In genomic region chr19:8821146-8821545, GRCm38 (mm10) we compare ENCODE assay signal across 9 mouse cellular contexts. TPM values are rescaled to one million over a fixed set of nuclear protein-coding genes. Genes with fewer than 3 reads are reported as not detected.
A peak's percentile ranks its signal among the peaks of the same experiment; 100 is the strongest.
DNase-seq lines count a peak whose midpoint lies in the region; ATAC-seq and TF ChIP-seq lines count a peak whose summit lies in the region.
"Had no signal": no experiment of that assay in that cellular context is flagged by ENCODE, and none has a peak within 500 bp of the region (broad histone marks: within the 10 kb centered on the region; RNA-seq: fewer than 3 reads in every experiment).

No protein-coding gene starts in this region.

- peak overlapping the region; percentile 97 for H3K9ac ChIP-seq in heart, postnatal 0 days (replicated peaks; ENCODE audit: low read depth, low read length)
- peak overlapping the region; percentile 99 for H3K9ac ChIP-seq in embryonic facial prominence, embryonic 13.5 days
- H3K9ac ChIP-seq in kidney, embryonic 14.5 days (ENCODE audit: low read depth, low read length), result peak overlapping the region; percentile 99

- H3ac ChIP-seq in myocyte (ENCODE audit: control insufficient read depth, insufficient read length), result peak overlapping the region; percentile 84

- no peaks in the 10 kb centered on the region for H3K9me3 ChIP-seq in heart, postnatal 0 days (replicated peaks; ENCODE audit: control insufficient read depth, low read length)
- H3K9me3 ChIP-seq in embryonic facial prominence, embryonic 13.5 days, result no peaks in the 10 kb centered on the region
- no peaks in the 10 kb centered on the region for H3K9me3 ChIP-seq in kidney, embryonic 14.5 days (ENCODE audit: control insufficient read depth, low read length)

- intact Hi-C loops in heart, postnatal 10 days (cut with DNase I), result loop anchor here (2.0 kb wide), 1 partner anchor 16 kb away; the partner anchor contains the start of gene Bscl2

- no peak for DNase-seq in heart, postnatal 0 days (ENCODE audit: low spot score)
- DNase-seq in heart, postnatal 10 days, result no peak
- no peak for DNase-seq in cerebellum, postnatal 14 days
- DNase-seq in adrenal gland, adult 2 months, result no peak
- no peak for DNase-seq in layer of hippocampus, postnatal 10 days (ENCODE audit: low spot score in 2 of 2)

- no peak for TF ChIP-seq CTCF in heart, postnatal 0 days (IDR thresholded peaks at IDR 0.05; ENCODE audit: low read depth)

- H3K4me1 ChIP-seq in heart, postnatal 0 days (ENCODE audit: control insufficient read depth, insufficient read depth), result peaks cover 20% of the 10 kb centered on the region
- peaks cover 37% of the 10 kb centered on the region for H3K4me1 ChIP-seq in embryonic facial prominence, embryonic 13.5 days
- H3K4me1 ChIP-seq in kidney, embryonic 14.5 days (ENCODE audit: control insufficient read depth, insufficient read depth, low read length), result peaks cover 32% of the 10 kb centered on the region

- peak overlapping the region; percentile 96 for H3K4me3 ChIP-seq in heart, postnatal 0 days (ENCODE audit: low read depth, low read length)
- peak overlapping the region; percentile 100 for H3K4me3 ChIP-seq in embryonic facial prominence, embryonic 13.5 days
- H3K4me3 ChIP-seq in kidney, embryonic 14.5 days (ENCODE audit: low read length), result peak overlapping the region; percentile 100
- peak overlapping the region; percentile 96 for H3K4me3 ChIP-seq in myocyte

- TF ChIP-seq EP300 in heart, postnatal 0 days (IDR thresholded peaks at IDR 0.05; ENCODE audit: low read depth), result no peak

- H3K36me3 ChIP-seq in heart, postnatal 0 days (replicated peaks; ENCODE audit: control insufficient read depth, insufficient read depth, low read length), result peaks cover 42% of the 10 kb centered on the region
- peaks cover 42% of the 10 kb centered on the region for H3K36me3 ChIP-seq in embryonic facial prominence, embryonic 13.5 days
- H3K36me3 ChIP-seq in kidney, embryonic 14.5 days (ENCODE audit: control insufficient read depth, insufficient read depth, low read length), result peaks cover 45% of the 10 kb centered on the region
- peaks cover 31% of the 10 kb centered on the region for H3K36me3 ChIP-seq in myocyte (ENCODE audit: control insufficient read depth, insufficient read depth)

- no peak for TF ChIP-seq POLR2A in myocyte (IDR thresholded peaks at IDR 0.05; ENCODE audit: insufficient read length, low read depth)

- ATAC-seq in heart, postnatal 0 days (ENCODE audit: insufficient read depth, low read depth), result no peak
- ATAC-seq in embryonic facial prominence, embryonic 13.5 days (ENCODE audit: insufficient number of reproducible peaks, insufficient read depth, low FRiP score, low TSS enrichment, low read depth), result no peak
- ATAC-seq in kidney, embryonic 14.5 days (ENCODE audit: low FRiP score, low TSS enrichment), result no peak
- ATAC-seq: Patski had no signal

- no peaks in the 10 kb centered on the region for H3K27me3 ChIP-seq in heart, postnatal 0 days (ENCODE audit: control insufficient read depth, insufficient read depth, low read length)
- H3K27me3 ChIP-seq in embryonic facial prominence, embryonic 13.5 days, result no peaks in the 10 kb centered on the region
- no peaks in the 10 kb centered on the region for H3K27me3 ChIP-seq in kidney, embryonic 14.5 days (ENCODE audit: control insufficient read depth, insufficient read depth, low read length)
- no peaks in the 10 kb centered on the region for H3K27me3 ChIP-seq in myocyte (ENCODE audit: control insufficient read depth, insufficient read depth, insufficient read length)
- H3K27me3 ChIP-seq: Patski had no signal

- peak overlapping the region; percentile 95 for H3K4me2 ChIP-seq in heart, postnatal 0 days (ENCODE audit: low read depth, low read length)
- peak overlapping the region; percentile 97 for H3K4me2 ChIP-seq in embryonic facial prominence, embryonic 13.5 days
- peak overlapping the region; percentile 76 for H3K4me2 ChIP-seq in kidney, embryonic 14.5 days (replicated peaks; ENCODE audit: low read depth, low read length)
- peak overlapping the region; percentile 75 for H3K4me2 ChIP-seq in myocyte (ENCODE audit: low read depth)

- peak overlapping the region; percentile 99 for H3K27ac ChIP-seq in heart, postnatal 0 days (ENCODE audit: low read depth)
- peak overlapping the region; percentile 100; the same call in 1 of the 2 replicates for H3K27ac ChIP-seq in embryonic facial prominence, embryonic 13.5 days
- H3K27ac ChIP-seq in kidney, embryonic 14.5 days (ENCODE audit: low read depth, low read length), result peak overlapping the region; percentile 100; the same call in 1 of the 2 replicates

- H3K79me2 ChIP-seq in myocyte (ENCODE audit: control insufficient read depth, insufficient read depth), result peaks cover 73% of the 10 kb centered on the region

- WGBS in heart, postnatal 0 days, result under 1% methylated on average over 7 of the region's 7 CpGs
- 1% methylated on average over 7 of the region's 7 CpGs for WGBS in embryonic facial prominence, embryonic 13.5 days
- 0% methylated on average over 7 of the region's 7 CpGs for WGBS in kidney, embryonic 14.5 days

TF ChIP-seq in myocyte, 11 proteins besides CTCF, POLR2A, EP300 and RAD21:
- TF ChIP-seq TCF3 (IDR thresholded peaks at IDR 0.05; ENCODE audit: insufficient read length, low read depth), result no peak
TF ChIP-seq in myocyte: peak in this region for 0.

RNA-seq across cellular contexts. Expression of gene Hnrnpul2, which starts 1.3 kb away (rescaled TPM):
- total RNA-seq in heart, postnatal 0 days (2014; rRNA removed; ENCODE audit: low replicate concordance), result 7.1 and 12.6 TPM in 2 replicates
- polyA plus RNA-seq in heart, postnatal 0 days (2015; fragmentation: Nextera tagmentation; extraction: Ambion mirVana), result 2.5 and 2.6 TPM in 2 replicates
- 10 to 100 TPM; 51.0 to 56.3 TPM for total RNA-seq in heart, postnatal 10 days (2021)
- polyA plus RNA-seq in embryonic facial prominence, embryonic 13.5 days (2015; fragmentation: Nextera tagmentation; extraction: Ambion mirVana), result 7.4 and 7.6 TPM in 2 replicates
- polyA plus RNA-seq in kidney, embryonic 14.5 days (2014; fragmentation: Nextera tagmentation; extraction: Ambion mirVana), result 9.3 and 10.5 TPM in 2 replicates
- polyA plus RNA-seq in myocyte (2012; fragmentation: generic; extraction: Trizol), result 42.1 TPM
- 10 to 100 TPM; 56.3 to 57.4 TPM for total RNA-seq in adrenal gland, adult 2 months (2021)
- polyA plus RNA-seq in adrenal gland, adult 2 months (2012; rRNA removed), result 8.4 and 10.0 TPM in 2 replicates
- total RNA-seq in layer of hippocampus, postnatal 10 days (2021), result 100 to 1,000 TPM; 112 to 115 TPM

RNA-seq across cellular contexts. Expression of gene Ttc9c, which starts 2.0 kb away (rescaled TPM):
- 20.0 and 27.2 TPM in 2 replicates for total RNA-seq in heart, postnatal 0 days (2014; rRNA removed; ENCODE audit: low replicate concordance)
- polyA plus RNA-seq in heart, postnatal 0 days (2015; fragmentation: Nextera tagmentation; extraction: Ambion mirVana), result 21.1 and 21.4 TPM in 2 replicates
- 10 to 100 TPM; 14.2 to 17.6 TPM for total RNA-seq in heart, postnatal 10 days (2021)
- 78.7 and 82.9 TPM in 2 replicates for polyA plus RNA-seq in embryonic facial prominence, embryonic 13.5 days (2015; fragmentation: Nextera tagmentation; extraction: Ambion mirVana)
- 40.0 and 61.0 TPM in 2 replicates for polyA plus RNA-seq in kidney, embryonic 14.5 days (2014; fragmentation: Nextera tagmentation; extraction: Ambion mirVana)
- 18.7 TPM for polyA plus RNA-seq in myocyte (2012; fragmentation: generic; extraction: Trizol)
- 10 to 100 TPM; 28.8 to 39.3 TPM for total RNA-seq in adrenal gland, adult 2 months (2021)
- 5.4 and 7.0 TPM in 2 replicates for polyA plus RNA-seq in adrenal gland, adult 2 months (2012; rRNA removed)
- 10 to 100 TPM; 27.8 to 34.5 TPM for total RNA-seq in layer of hippocampus, postnatal 10 days (2021)

RNA-seq across cellular contexts. Expression of gene AC129217.1, which starts 8.4 kb away (rescaled TPM):
- total RNA-seq in heart, postnatal 0 days (2014; rRNA removed; ENCODE audit: low replicate concordance), result 7.0 TPM in 1 of 2 replicates, not detected in the other
- polyA plus RNA-seq in heart, postnatal 0 days (2015; fragmentation: Nextera tagmentation; extraction: Ambion mirVana), result not detected in 2 replicates
- not detected for total RNA-seq in heart, postnatal 10 days (2021)
- polyA plus RNA-seq in embryonic facial prominence, embryonic 13.5 days (2015; fragmentation: Nextera tagmentation; extraction: Ambion mirVana), result not detected in 2 replicates
- not detected in 2 replicates for polyA plus RNA-seq in kidney, embryonic 14.5 days (2014; fragmentation: Nextera tagmentation; extraction: Ambion mirVana)
- polyA plus RNA-seq in myocyte (2012; fragmentation: generic; extraction: Trizol), result 1.00 TPM
- 10 to 100 TPM in 1 of 2 experiments, not detected in 1; 11.6 TPM for total RNA-seq in adrenal gland, adult 2 months (2021)
- polyA plus RNA-seq in adrenal gland, adult 2 months (2012; rRNA removed), result not detected in 2 replicates
- total RNA-seq in layer of hippocampus, postnatal 10 days (2021), result 10 to 100 TPM in 1 of 2 experiments, not detected in 1; 15.9 TPM

RNA-seq across cellular contexts. Expression of gene Bscl2, which starts 16.1 kb away (rescaled TPM):
- 34.7 and 54.2 TPM in 2 replicates for total RNA-seq in heart, postnatal 0 days (2014; rRNA removed; ENCODE audit: low replicate concordance)
- 32.1 and 33.3 TPM in 2 replicates for polyA plus RNA-seq in heart, postnatal 0 days (2015; fragmentation: Nextera tagmentation; extraction: Ambion mirVana)
- 10 to 100 TPM; 25.8 to 34.7 TPM for total RNA-seq in heart, postnatal 10 days (2021)
- polyA plus RNA-seq in embryonic facial prominence, embryonic 13.5 days (2015; fragmentation: Nextera tagmentation; extraction: Ambion mirVana), result 52.6 and 53.3 TPM in 2 replicates
- 40.2 and 42.2 TPM in 2 replicates for polyA plus RNA-seq in kidney, embryonic 14.5 days (2014; fragmentation: Nextera tagmentation; extraction: Ambion mirVana)
- polyA plus RNA-seq in myocyte (2012; fragmentation: generic; extraction: Trizol), result 5.7 TPM
- total RNA-seq in adrenal gland, adult 2 months (2021), result 100 to 1,000 TPM; 178 to 191 TPM
- 373 and 386 TPM in 2 replicates for polyA plus RNA-seq in adrenal gland, adult 2 months (2012; rRNA removed)
- total RNA-seq in layer of hippocampus, postnatal 10 days (2021), result 100 to 1,000 TPM; 105 to 115 TPM

RNA-seq across cellular contexts. Expression of gene Gng3, which starts 17.8 kb away (rescaled TPM):
- not detected in 2 replicates for total RNA-seq in heart, postnatal 0 days (2014; rRNA removed; ENCODE audit: low replicate concordance)
- 0.29 and 0.48 TPM in 2 replicates for polyA plus RNA-seq in heart, postnatal 0 days (2015; fragmentation: Nextera tagmentation; extraction: Ambion mirVana)
- not detected for total RNA-seq in heart, postnatal 10 days (2021)
- polyA plus RNA-seq in embryonic facial prominence, embryonic 13.5 days (2015; fragmentation: Nextera tagmentation; extraction: Ambion mirVana), result 10.4 and 10.6 TPM in 2 replicates
- 3.6 and 3.7 TPM in 2 replicates for polyA plus RNA-seq in kidney, embryonic 14.5 days (2014; fragmentation: Nextera tagmentation; extraction: Ambion mirVana)
- polyA plus RNA-seq in myocyte (2012; fragmentation: generic; extraction: Trizol), result 0.25 TPM
- 1 to 10 TPM; 5.7 to 7.0 TPM for total RNA-seq in adrenal gland, adult 2 months (2021)
- 6.8 and 7.3 TPM in 2 replicates for polyA plus RNA-seq in adrenal gland, adult 2 months (2012; rRNA removed)
- total RNA-seq in layer of hippocampus, postnatal 10 days (2021), result 100 to 1,000 TPM; 291 to 295 TPM
